Mouse (Mus musculus): ENCODE results near the gene Slc7a9. TPM values are rescaled to one million over a fixed set of nuclear protein-coding genes. Genes with fewer than 3 reads are reported as not detected.

The Slc7a9 gene
- polyA plus RNA-seq, 1 experiment from 2014 or later: 1.8 TPM

DNA sequence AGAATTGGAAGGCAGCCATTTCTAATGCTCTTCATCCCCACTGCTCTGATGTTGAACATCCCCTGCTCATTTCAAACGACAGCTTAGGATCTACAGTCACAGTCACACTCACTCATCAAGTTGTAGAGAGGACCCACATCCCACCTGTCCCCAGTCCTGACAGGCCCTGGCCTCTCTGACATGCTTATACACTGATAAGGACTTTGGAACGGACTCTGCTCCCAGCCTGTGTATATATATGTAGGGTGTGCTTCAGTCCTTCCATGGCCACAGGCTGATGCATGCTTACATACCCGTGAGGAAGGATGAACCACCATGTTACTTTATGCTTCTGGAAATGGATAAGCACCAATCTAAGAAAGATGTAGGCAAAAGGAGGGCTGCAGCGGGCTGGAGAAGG, 12.4 kb downstream of the Slc7a9 start:
- H3K27ac ChIP-seq (replicated peaks): no peak overlapping the region
- no peak overlapping the region for H3K4me2 ChIP-seq
- H3K9me3 ChIP-seq (replicated peaks): no peaks in the 10 kb centered on the region
- H3K36me3 ChIP-seq (replicated peaks): no peaks in the 10 kb centered on the region
- no peak for ATAC-seq (ENCODE audit: insufficient read depth)
- 47% methylated on average over 4 of the region's 4 CpGs for WGBS (ENCODE audit: insufficient replicate concordance)
- H3K9ac ChIP-seq: no peak overlapping the region
- H3K4me3 ChIP-seq (replicated peaks): no peak overlapping the region
- H3K4me1 ChIP-seq (replicated peaks): no peaks in the 10 kb centered on the region
- no peaks in the 10 kb centered on the region for H3K27me3 ChIP-seq

DNA sequence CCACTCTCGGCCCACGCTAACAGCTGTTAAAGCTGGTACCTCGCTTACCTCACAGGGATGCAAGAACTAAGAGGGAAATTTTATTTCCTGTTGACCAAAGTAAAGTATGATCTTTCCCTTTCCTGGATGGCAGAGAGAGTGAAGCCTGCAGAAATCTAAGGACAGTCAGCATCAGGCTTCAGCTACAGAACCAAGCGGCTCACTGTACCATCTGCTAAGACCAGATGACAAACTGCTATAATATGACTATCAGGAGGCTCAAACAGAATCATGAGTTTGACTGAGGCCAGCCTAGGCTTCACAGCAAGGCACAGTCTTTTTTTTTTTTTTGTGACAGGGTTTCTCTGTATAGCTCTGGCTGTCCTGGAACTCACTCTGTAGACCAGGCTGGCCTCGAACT, 16.4 kb downstream of the Slc7a9 start:
- no peaks in the 10 kb centered on the region for H3K9me3 ChIP-seq (replicated peaks)
- H3K27me3 ChIP-seq: no peaks in the 10 kb centered on the region
- ATAC-seq (ENCODE audit: insufficient read depth): no peak
- H3K27ac ChIP-seq (replicated peaks): no peak overlapping the region
- no peak overlapping the region for H3K4me3 ChIP-seq (replicated peaks)
- no peaks in the 10 kb centered on the region for H3K36me3 ChIP-seq (replicated peaks)
- no peak overlapping the region for H3K4me2 ChIP-seq
- no peak overlapping the region for H3K9ac ChIP-seq
- 79% methylated on average over 5 of the region's 5 CpGs for WGBS (ENCODE audit: insufficient replicate concordance)
- H3K4me1 ChIP-seq (replicated peaks): no peaks in the 10 kb centered on the region

GRCm38 (mm10) chr7:35467856-35468255, 19.3 kb downstream of the Slc7a9 start:
- H3K27me3 ChIP-seq: no peaks in the 10 kb centered on the region
- H3K4me2 ChIP-seq: no peak overlapping the region
- no peaks in the 10 kb centered on the region for H3K36me3 ChIP-seq (replicated peaks)
- no peak overlapping the region for H3K4me3 ChIP-seq (replicated peaks)
- no peaks in the 10 kb centered on the region for H3K9me3 ChIP-seq (replicated peaks)
- no peak overlapping the region for H3K9ac ChIP-seq
- ATAC-seq (ENCODE audit: insufficient read depth): no peak
- no peak overlapping the region for H3K27ac ChIP-seq (replicated peaks)
- H3K4me1 ChIP-seq (replicated peaks): no peaks in the 10 kb centered on the region
- WGBS (ENCODE audit: insufficient replicate concordance): 54% methylated on average over 2 of the region's 2 CpGs

GRCm38 (mm10) chr7:35470794-35471193, 22.2 kb downstream of the Slc7a9 start:
- Histone ChIP-seq H3K27me3 (no peaks in the 10 kb centered on the region), H3K36me3 (replicated peaks) (no peaks in the 10 kb centered on the region), H3K4me2 (no peak overlapping the region), H3K9me3 (replicated peaks) (no peaks in the 10 kb centered on the region), H3K4me3 (replicated peaks) (no peak overlapping the region), H3K9ac (no peak overlapping the region), H3K27ac (replicated peaks) (no peak overlapping the region), H3K4me1 (replicated peaks) (no peaks in the 10 kb centered on the region)
- ATAC-seq (ENCODE audit: insufficient read depth): no peak
- WGBS (ENCODE audit: insufficient replicate concordance): 48% methylated on average over 4 of the region's 4 CpGs

DNA sequence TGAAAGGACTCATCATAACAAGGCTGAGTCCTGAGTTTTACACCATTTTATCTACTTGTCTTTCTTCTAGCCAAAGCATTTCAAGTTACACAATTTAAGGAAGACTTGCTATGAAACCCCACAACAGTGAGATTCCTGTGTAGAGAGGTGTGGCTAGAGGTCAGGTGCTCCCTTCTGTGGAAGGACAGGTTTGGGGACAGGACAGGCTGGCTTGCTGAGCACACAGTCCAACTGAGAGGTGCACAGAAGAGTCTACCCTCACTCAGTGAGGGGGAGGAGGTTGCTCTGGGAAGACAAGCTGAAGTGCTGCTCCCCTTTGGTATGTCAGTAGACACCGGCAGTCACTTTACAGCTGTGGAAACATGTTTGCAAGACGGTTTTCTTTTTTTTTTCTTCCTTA, 27.9 kb downstream of the Slc7a9 start:
- no peak for ATAC-seq (ENCODE audit: insufficient read depth)
- Histone ChIP-seq H3K27ac (replicated peaks) (no peak overlapping the region), H3K36me3 (replicated peaks) (no peaks in the 10 kb centered on the region), H3K27me3 (no peaks in the 10 kb centered on the region), H3K4me2 (no peak overlapping the region), H3K4me1 (replicated peaks) (no peaks in the 10 kb centered on the region), H3K9ac (no peak overlapping the region), H3K9me3 (replicated peaks) (no peaks in the 10 kb centered on the region), H3K4me3 (replicated peaks) (no peak overlapping the region)
- 71% methylated on average over 2 of the region's 2 CpGs for WGBS (ENCODE audit: insufficient replicate concordance)

DNA sequence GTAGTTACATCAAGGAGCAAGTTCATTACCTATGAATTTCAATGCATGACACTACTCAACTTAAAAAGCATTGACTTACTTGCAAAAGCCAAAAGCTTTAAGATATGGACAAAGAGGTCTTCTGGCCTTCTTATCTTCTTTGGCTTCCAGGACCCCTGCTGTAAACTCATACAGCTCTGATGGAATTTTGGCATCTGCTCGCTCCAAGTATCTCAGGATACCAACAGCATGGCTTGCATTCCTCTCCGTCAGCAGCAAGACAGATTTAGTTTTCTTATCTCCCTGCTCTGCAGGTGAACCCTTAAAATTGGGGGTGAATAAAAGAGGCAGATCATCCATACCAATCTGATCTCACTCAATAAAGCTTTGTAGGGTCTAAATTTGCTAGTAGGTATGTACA, 36.5 kb downstream of the Slc7a9 start:
- Histone ChIP-seq H3K9me3 (replicated peaks) (no peaks in the 10 kb centered on the region), H3K36me3 (replicated peaks) (no peaks in the 10 kb centered on the region), H3K4me1 (replicated peaks) (no peaks in the 10 kb centered on the region), H3K4me3 (replicated peaks) (no peak overlapping the region), H3K9ac (no peak overlapping the region), H3K4me2 (no peak overlapping the region), H3K27me3 (no peaks in the 10 kb centered on the region), H3K27ac (replicated peaks) (no peak overlapping the region)
- 62% methylated on average over 2 of the region's 2 CpGs for WGBS (ENCODE audit: insufficient replicate concordance)
- no peak for ATAC-seq (ENCODE audit: insufficient read depth)

DNA sequence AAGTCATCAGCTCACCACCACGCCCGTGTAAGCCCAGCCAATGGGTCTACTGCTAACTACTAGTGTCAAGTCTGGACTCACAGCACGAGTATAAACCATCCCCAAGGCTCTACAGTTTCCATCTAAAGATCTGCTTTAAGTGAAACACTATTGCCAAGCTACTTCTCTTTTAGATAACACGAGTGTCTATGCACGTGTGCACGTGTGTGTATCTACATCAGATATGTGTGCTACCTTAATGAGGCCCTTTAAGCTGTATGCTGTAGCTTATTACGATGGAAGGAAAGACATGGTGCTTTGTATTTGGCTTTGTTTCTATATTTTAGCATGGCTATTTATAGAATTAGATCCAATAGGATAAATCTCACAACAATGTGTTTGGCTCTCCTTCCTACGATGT, 38.0 kb downstream of the Slc7a9 start:
- 51% methylated on average over 8 of the region's 8 CpGs for WGBS (ENCODE audit: insufficient replicate concordance)
- no peak overlapping the region for H3K4me2 ChIP-seq

DNA sequence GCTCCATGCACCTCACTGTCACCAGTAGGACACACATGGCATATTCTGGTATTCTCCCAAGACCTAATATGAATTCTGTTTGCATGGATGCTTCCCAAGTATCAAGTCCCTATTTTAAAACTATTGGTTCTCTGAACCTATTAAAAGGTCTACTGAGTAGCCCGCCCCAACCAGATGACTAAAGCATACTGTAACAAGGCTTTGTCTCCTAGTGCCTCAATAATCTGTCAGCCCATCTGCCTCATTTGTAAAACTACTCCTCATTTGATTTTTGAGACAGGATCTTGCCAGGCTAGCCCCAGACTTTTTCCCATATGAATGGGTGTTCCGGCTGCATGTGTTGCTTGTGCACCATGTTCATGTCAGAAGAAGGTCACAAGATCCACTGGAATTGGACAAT, 41.6 kb downstream of the Slc7a9 start:
- no peaks in the 10 kb centered on the region for H3K36me3 ChIP-seq (replicated peaks)
- WGBS (ENCODE audit: insufficient replicate concordance): 64% methylated on average over 2 of the region's 2 CpGs
- no peak overlapping the region for H3K9ac ChIP-seq
- H3K4me1 ChIP-seq (replicated peaks): no peaks in the 10 kb centered on the region
- no peaks in the 10 kb centered on the region for H3K27me3 ChIP-seq
- ATAC-seq (ENCODE audit: insufficient read depth): no peak
- H3K4me3 ChIP-seq (replicated peaks): no peak overlapping the region
- no peaks in the 10 kb centered on the region for H3K9me3 ChIP-seq (replicated peaks)
- H3K4me2 ChIP-seq: no peak overlapping the region
- H3K27ac ChIP-seq (replicated peaks): no peak overlapping the region

More for the DNA sequence above, 38.0 kb downstream of the Slc7a9 start:
- Histone ChIP-seq H3K9me3 (replicated peaks) (no peaks in the 10 kb centered on the region), H3K9ac (no peak overlapping the region), H3K27ac (replicated peaks) (no peak overlapping the region), H3K4me1 (replicated peaks) (no peaks in the 10 kb centered on the region), H3K36me3 (replicated peaks) (no peaks in the 10 kb centered on the region), H3K4me3 (replicated peaks) (no peak overlapping the region), H3K27me3 (no peaks in the 10 kb centered on the region)
- ATAC-seq (ENCODE audit: insufficient read depth): no peak

DNA sequence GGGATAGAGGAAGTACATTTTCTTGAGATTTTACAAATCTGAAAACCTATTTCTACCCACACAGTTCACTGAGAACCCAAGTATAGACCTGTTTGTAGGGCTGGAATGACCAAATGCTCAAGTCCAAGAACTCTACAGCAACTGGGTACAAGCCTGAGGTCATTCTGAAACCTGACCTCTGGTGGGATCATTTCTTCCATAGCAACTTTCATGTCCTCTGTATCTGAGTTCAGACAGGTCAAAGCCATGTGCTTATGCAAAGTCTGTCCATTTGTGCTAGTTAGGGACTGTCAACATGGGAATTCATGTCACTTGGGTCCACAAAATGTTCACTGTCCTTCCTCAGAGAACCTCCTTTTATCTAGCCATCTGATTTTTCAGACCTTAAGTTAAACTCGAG, 42.4 kb downstream of the Slc7a9 start:
- no peak overlapping the region for H3K9ac ChIP-seq
- H3K4me2 ChIP-seq: no peak overlapping the region
- H3K27me3 ChIP-seq: no peaks in the 10 kb centered on the region
- ATAC-seq (ENCODE audit: insufficient read depth): no peak
- H3K27ac ChIP-seq (replicated peaks): no peak overlapping the region
- no peaks in the 10 kb centered on the region for H3K36me3 ChIP-seq (replicated peaks)
- no peaks in the 10 kb centered on the region for H3K9me3 ChIP-seq (replicated peaks)
- H3K4me1 ChIP-seq (replicated peaks): no peaks in the 10 kb centered on the region
- 51% methylated on average over 1 of the region's 1 CpGs for WGBS (ENCODE audit: insufficient replicate concordance)
- H3K4me3 ChIP-seq (replicated peaks): no peak overlapping the region

GRCm38 (mm10) chr7:35497516-35497915, 48.9 kb downstream of the Slc7a9 start:
- H3K4me2 ChIP-seq: no peak overlapping the region
- no peaks in the 10 kb centered on the region for H3K27me3 ChIP-seq
- no peak overlapping the region for H3K9ac ChIP-seq
- no peak for ATAC-seq (ENCODE audit: insufficient read depth)
- no peak overlapping the region for H3K4me3 ChIP-seq (replicated peaks)
- H3K27ac ChIP-seq (replicated peaks): no peak overlapping the region
- 67% methylated on average over 2 of the region's 2 CpGs for WGBS (ENCODE audit: insufficient replicate concordance)
- H3K9me3 ChIP-seq (replicated peaks): no peaks in the 10 kb centered on the region
- no peaks in the 10 kb centered on the region for H3K4me1 ChIP-seq (replicated peaks)
- H3K36me3 ChIP-seq (replicated peaks): no peaks in the 10 kb centered on the region

- WGBS (ENCODE audit: insufficient replicate concordance): 26% methylated on average over 4 of the region's 4 CpGs
- no peak for ATAC-seq (ENCODE audit: insufficient read depth)
- H3K9me3 ChIP-seq (replicated peaks): no peaks in the 10 kb centered on the region
- no peaks in the 10 kb centered on the region for H3K27me3 ChIP-seq
- H3K9ac ChIP-seq: no peak overlapping the region
- no peaks in the 10 kb centered on the region for H3K36me3 ChIP-seq (replicated peaks)
- H3K4me1 ChIP-seq (replicated peaks): no peaks in the 10 kb centered on the region
- H3K4me3 ChIP-seq (replicated peaks): no peak overlapping the region
- H3K4me2 ChIP-seq: no peak overlapping the region
- no peak overlapping the region for H3K27ac ChIP-seq (replicated peaks)
Observed at GRCm38 (mm10) chr7:35501995-35502394, 53.4 kb downstream of the Slc7a9 start.

Data from liver, embryonic 15.5 days (tissue).